Mouse (Mus musculus) embryonic facial prominence, embryonic 14.5 days (tissue): ENCODE results near the gene Rpl27. TPM values are rescaled to one million over a fixed set of nuclear protein-coding genes. Genes with fewer than 3 reads are reported as not detected.

Experiments
- ATAC-seq: fragments of 200-750 bp; cut with Nextera tagmentation; 2 replicates; pipeline ENCODE4 v1.8.0; 2017; ENCODE audit warnings: low read depth, moderate number of reproducible peaks, moderate TSS enrichment
- DNase-seq: peaks from one replicate; pipeline ENCODE4 v3.0.0-alpha.2; 2015; ENCODE audit warnings: low spot score
- H3K27ac ChIP-seq: fragments of 300-500 bp; sonication (generic); replicated peaks from 2 replicates; pipeline ENCODE4 v1.5.1; 2014; ENCODE audit warnings: low read depth, mild to moderate bottlenecking, low read length, moderate library complexity
- H3K27me3 ChIP-seq: fragments of 300-500 bp; sonication (generic); replicated peaks from 2 replicates; pipeline ENCODE4 v1.6.1; 2014; ENCODE audit warnings: low read length; ENCODE audit not compliant: control insufficient read depth, insufficient read depth
- H3K36me3 ChIP-seq: fragments of 300-500 bp; sonication (generic); 2 replicates; pipeline ENCODE4 v1.6.1; 2014; ENCODE audit warnings: low read length, mixed read lengths; ENCODE audit not compliant: control insufficient read depth, insufficient read depth
- H3K4me1 ChIP-seq: fragments of 300-500 bp; sonication (generic); 2 replicates; pipeline ENCODE4 v1.6.1; 2014; ENCODE audit warnings: antibody characterized with exemption, low read length; ENCODE audit not compliant: control insufficient read depth, insufficient read depth
- H3K4me2 ChIP-seq: fragments of 300-500 bp; sonication (generic); 2 replicates; pipeline ENCODE4 v1.6.1; 2014; ENCODE audit warnings: low read depth, mild to moderate bottlenecking, low read length, moderate library complexity, mixed read lengths
- H3K4me3 ChIP-seq: fragments of 300-500 bp; sonication (generic); 2 replicates; pipeline ENCODE4 v1.5.1; 2014; ENCODE audit warnings: low read depth, mild to moderate bottlenecking, low read length
- H3K9ac ChIP-seq: fragments of 300-500 bp; sonication (generic); 2 replicates; pipeline ENCODE4 v1.6.1; 2014; ENCODE audit warnings: low read depth, mild to moderate bottlenecking, low read length, moderate library complexity, mixed read lengths
- H3K9me3 ChIP-seq: fragments of 300-500 bp; sonication (generic); 2 replicates; pipeline ENCODE4 v1.6.1; 2016; ENCODE audit warnings: low read length; ENCODE audit not compliant: control insufficient read depth
- WGBS: fragments of 180-500 bp; shearing (Covaris S2); extraction: QIAGEN DNeasy Blood & Tissue Kit; methylation state at CpG from one replicate; pipeline ENCODE4 v1.1.7; 2014; 5-methylcytosine and 5-hydroxymethylcytosine counted together
- polyA plus RNA-seq: library from polyadenylated mRNA; unstranded; fragments of >200 nt; fragmentation: Nextera tagmentation; extraction: Ambion mirVana; gene quantifications from 2 replicates; pipeline ENCODE4 v1.2.1, GENCODE M21; 2014

Rpl27 gene
- polyA plus RNA-seq, 1 experiment from 2014 or later = 406 TPM

DNA sequence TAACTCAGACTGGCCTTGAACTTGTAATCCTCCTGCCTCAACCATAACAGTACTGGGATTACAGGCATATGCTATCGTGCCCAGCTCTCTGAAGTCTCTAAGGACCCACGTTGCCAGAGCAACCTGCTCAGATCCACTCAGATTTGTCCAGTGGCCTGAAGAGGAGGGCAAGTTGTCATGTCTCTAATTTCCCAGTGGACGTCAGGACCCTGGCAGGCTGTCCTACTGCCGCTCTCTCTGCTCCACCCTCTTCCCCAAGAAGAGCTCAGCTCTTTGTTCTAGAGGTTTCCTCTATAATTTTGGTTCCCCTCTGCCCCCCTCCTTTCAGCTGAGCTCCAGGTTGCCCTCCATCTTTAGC, 35.1 kb downstream of the Rpl27 start:
- DNase-seq (no peak), ATAC-seq (peak; percentile 53; the same call in 1 of the 2 replicates)
- Histone ChIP-seq H3K36me3 (no peaks in the 10 kb centered on the region), H3K9me3 (no peaks in the 10 kb centered on the region), H3K27ac (no peak overlapping the region), H3K9ac (no peak overlapping the region), H3K4me3 (no peak overlapping the region), H3K4me1 (0 out of 2 replicates have a peak, but pooled peaks cover 4% of the 10 kb centered on the region), H3K4me2 (no peak overlapping the region), H3K27me3 (no peaks in the 10 kb centered on the region)
- WGBS = 33% methylated on average over 4 of the region's 4 CpGs

DNA sequence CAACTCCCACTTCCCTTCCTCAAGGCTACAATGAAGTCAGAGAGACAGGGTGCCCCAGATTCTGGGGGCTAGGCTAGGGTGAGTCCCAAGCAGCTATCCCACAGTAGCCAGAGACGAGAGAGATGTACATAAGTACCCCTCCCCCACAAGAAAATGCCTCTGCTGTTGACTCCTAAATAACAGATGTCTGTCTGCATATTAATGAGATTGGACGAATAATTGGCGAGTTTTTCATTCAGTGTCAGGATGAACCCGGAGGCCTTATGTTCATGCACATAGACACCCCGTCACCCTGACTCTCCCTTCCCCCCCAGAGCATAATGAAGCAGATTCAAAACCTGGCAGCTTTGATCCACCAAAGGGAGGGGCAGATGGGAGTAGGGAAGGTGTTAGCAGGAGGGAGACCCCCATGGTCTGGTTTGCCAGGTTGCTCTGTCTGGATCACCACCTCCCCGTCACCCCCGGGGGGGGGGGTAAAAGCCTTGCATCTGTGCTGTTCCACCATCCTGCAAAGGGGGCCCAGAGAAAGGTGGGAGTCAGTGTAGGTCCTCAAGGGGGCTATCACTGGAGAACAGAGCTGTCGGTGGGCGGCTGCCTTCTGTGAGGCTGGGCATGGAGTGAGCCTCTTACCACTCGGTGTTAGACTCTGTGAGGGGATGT, 35.6 kb downstream of the Rpl27 start:
- WGBS = 53% methylated on average over 10 of the region's 10 CpGs
- Histone ChIP-seq H3K4me2 (no peak overlapping the region), H3K9me3 (no peaks in the 10 kb centered on the region), H3K27me3 (no peaks in the 10 kb centered on the region), H3K9ac (no peak overlapping the region), H3K4me1 (0 out of 2 replicates have a peak, but pooled peaks cover 4% of the 10 kb centered on the region), H3K27ac (no peak overlapping the region), H3K4me3 (no peak overlapping the region), H3K36me3 (no peaks in the 10 kb centered on the region)
- DNase-seq (peak; percentile 35), ATAC-seq (peak; percentile 35; the same call in 1 of the 2 replicates)

- no peak overlapping the region for H3K4me3 ChIP-seq
- 11% methylated on average over 16 of the region's 18 CpGs for WGBS
- no peak overlapping the region for H3K27ac ChIP-seq
- no peak overlapping the region for H3K9ac ChIP-seq
- DNase-seq (peak; percentile 58), ATAC-seq (peak; percentile 47; the same call in 1 of the 2 replicates)
- no peaks in the 10 kb centered on the region for H3K27me3 ChIP-seq
- H3K9me3 ChIP-seq = no peaks in the 10 kb centered on the region
- H3K4me2 ChIP-seq = peak overlapping the region; percentile 38
- H3K36me3 ChIP-seq = no peaks in the 10 kb centered on the region
- 0 out of 2 replicates have a peak, but pooled peaks cover 4% of the 10 kb centered on the region for H3K4me1 ChIP-seq
Measured at GRCm38 (mm10) chr11:101479171-101479635, 37.1 kb downstream of the Rpl27 start.

DNA sequence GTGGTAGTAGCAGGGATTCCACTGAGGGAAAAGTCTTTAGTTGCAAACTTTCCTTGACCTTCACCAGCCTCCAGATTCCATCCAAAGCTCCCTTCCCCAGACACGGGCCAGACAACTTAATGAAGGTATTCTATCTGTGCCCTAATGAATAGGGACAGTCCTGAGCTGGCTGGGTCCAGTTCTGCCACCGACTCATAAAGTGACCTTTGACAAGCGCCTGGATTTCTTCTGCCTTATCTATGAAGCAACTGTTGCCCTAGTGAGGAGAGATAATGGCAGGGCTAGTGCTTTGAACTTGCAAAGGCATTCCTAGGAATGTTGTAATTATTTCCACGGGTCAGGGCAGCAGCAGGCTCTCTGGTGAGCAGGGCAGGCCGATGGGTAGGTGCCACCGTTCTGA, 38.8 kb downstream of the Rpl27 start:
- Histone ChIP-seq H3K4me1 (0 out of 2 replicates have a peak, but pooled peaks cover 4% of the 10 kb centered on the region), H3K9ac (no peak overlapping the region), H3K27me3 (no peaks in the 10 kb centered on the region), H3K27ac (no peak overlapping the region), H3K36me3 (no peaks in the 10 kb centered on the region), H3K4me2 (no peak overlapping the region), H3K4me3 (no peak overlapping the region), H3K9me3 (no peaks in the 10 kb centered on the region)
- DNase-seq (no peak), ATAC-seq (no peak)
- 60% methylated on average over 6 of the region's 6 CpGs for WGBS

- ATAC-seq = no peak
- H3K4me3 ChIP-seq = no peak overlapping the region
- H3K4me2 ChIP-seq = no peak overlapping the region
- no peak overlapping the region for H3K9ac ChIP-seq
- 43% methylated on average over 3 of the region's 3 CpGs for WGBS
- H3K27me3 ChIP-seq = no peaks in the 10 kb centered on the region
- no peak for DNase-seq
- no peaks in the 10 kb centered on the region for H3K9me3 ChIP-seq
- H3K4me1 ChIP-seq = 0 out of 2 replicates have a peak, but pooled peaks cover 4% of the 10 kb centered on the region
- H3K27ac ChIP-seq = no peak overlapping the region
- H3K36me3 ChIP-seq = peaks cover 15% of the 10 kb centered on the region; the same call in 1 of the 2 replicates
Measured at GRCm38 (mm10) chr11:101483804-101484203, 41.7 kb downstream of the Rpl27 start.

GRCm38 (mm10) chr11:101484245-101484644, 42.1 kb downstream of the Rpl27 start:
- Histone ChIP-seq H3K4me1 (0 out of 2 replicates have a peak, but pooled peaks cover under 1% of the 10 kb centered on the region), H3K9me3 (no peaks in the 10 kb centered on the region), H3K36me3 (peaks cover 17% of the 10 kb centered on the region; the same call in 1 of the 2 replicates), H3K27ac (no peak overlapping the region), H3K27me3 (no peaks in the 10 kb centered on the region), H3K4me2 (no peak overlapping the region), H3K4me3 (no peak overlapping the region), H3K9ac (no peak overlapping the region)
- DNase-seq = no peak
- 87% methylated on average over 6 of the region's 6 CpGs for WGBS
- no peak for ATAC-seq

GRCm38 (mm10) chr11:101484814-101485213, 42.7 kb downstream of the Rpl27 start:
- H3K36me3 ChIP-seq = peaks cover 23% of the 10 kb centered on the region; the same call in 1 of the 2 replicates
- H3K9ac ChIP-seq = no peak overlapping the region
- no peak overlapping the region for H3K4me2 ChIP-seq
- no peaks in the 10 kb centered on the region for H3K9me3 ChIP-seq
- ATAC-seq (no peak), DNase-seq (no peak)
- no peak overlapping the region for H3K4me3 ChIP-seq
- H3K27ac ChIP-seq = no peak overlapping the region
- H3K27me3 ChIP-seq = no peaks in the 10 kb centered on the region
- WGBS = 81% methylated on average over 7 of the region's 7 CpGs
- no peaks in the 10 kb centered on the region for H3K4me1 ChIP-seq

DNA sequence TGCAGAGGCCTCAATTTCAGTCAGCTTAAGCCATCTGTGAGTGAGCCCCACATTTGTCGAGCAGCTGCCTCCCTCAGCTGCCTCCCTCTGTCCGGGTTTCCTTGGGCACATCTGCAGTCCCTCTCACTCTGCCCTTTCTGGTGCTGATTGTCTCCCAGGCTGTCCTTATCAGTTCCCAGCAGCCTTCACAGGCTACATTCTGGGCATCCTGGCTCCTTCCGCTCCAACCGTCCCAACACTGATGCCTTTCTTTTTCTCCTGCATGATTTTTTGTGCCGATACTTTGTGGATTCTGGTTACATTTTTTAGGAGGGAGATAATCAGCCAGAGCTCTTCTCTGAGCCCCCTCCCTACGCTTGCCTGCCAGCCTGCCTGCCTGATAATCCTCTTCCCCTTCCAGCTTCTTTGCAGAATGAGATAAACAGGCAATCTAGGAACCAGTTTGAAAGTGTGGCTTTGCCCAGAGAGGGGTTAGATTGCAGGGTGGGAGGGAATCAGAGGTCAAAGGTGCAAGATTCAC, 43.5 kb downstream of the Rpl27 start:
- no peak overlapping the region for H3K9ac ChIP-seq
- ATAC-seq (no peak; the same call in 1 of the 2 replicates), DNase-seq (peak; percentile 41)
- no peaks in the 10 kb centered on the region for H3K9me3 ChIP-seq
- no peaks in the 10 kb centered on the region for H3K27me3 ChIP-seq
- no peaks in the 10 kb centered on the region for H3K4me1 ChIP-seq
- H3K27ac ChIP-seq = no peak overlapping the region
- H3K36me3 ChIP-seq = peaks cover 26% of the 10 kb centered on the region; the same call in 1 of the 2 replicates
- H3K4me3 ChIP-seq = no peak overlapping the region
- no peak overlapping the region for H3K4me2 ChIP-seq
- WGBS = 50% methylated on average over 6 of the region's 6 CpGs
